Mouse (Mus musculus): Measurements from ENCODE around the gene Klhl28. TPM values are rescaled to one million over a fixed set of nuclear protein-coding genes. Genes with fewer than 3 reads are reported as not detected.

Klhl28 gene
- polyA plus RNA-seq, 1 experiment = 3.8 TPM

GRCm38 (mm10) chr12:64966652-64967435 lies 1.5 kb upstream of the Klhl28 start:
- WGBS = 2% methylated on average over 19 of the region's 19 CpGs

GRCm38 (mm10) chr12:64966101-64966631 lies 832 bp upstream of the Klhl28 start:
- Histone ChIP-seq H3K4me3 (replicated peaks; ENCODE audit: extremely low read depth, low read depth, low read length) (peak overlapping the region; percentile 80), H3K4me1 (ENCODE audit: control insufficient read depth, insufficient read depth, low read length) (peaks cover 5% of the 10 kb centered on the region)
- under 1% methylated on average over 44 of the region's 44 CpGs for WGBS
- DNase-seq = peak; percentile 61
- no peak for TF ChIP-seq CTCF (IDR thresholded peaks at IDR 0.05; ENCODE audit: insufficient read depth, low read length)
- no peak for TF ChIP-seq POLR2A (IDR thresholded peaks at IDR 0.05; ENCODE audit: borderline replicate concordance, extremely low read depth, low read depth, low read length)

More at GRCm38 (mm10) chr12:64966652-64967435, 1.5 kb upstream of the Klhl28 start:
- DNase-seq = peak; percentile 5
- Histone ChIP-seq H3K4me1 (ENCODE audit: control insufficient read depth, insufficient read depth, low read length) (peaks cover 5% of the 10 kb centered on the region), H3K4me3 (replicated peaks; ENCODE audit: extremely low read depth, low read depth, low read length) (peak overlapping the region; percentile 80)
- TF ChIP-seq CTCF (IDR thresholded peaks at IDR 0.05; ENCODE audit: insufficient read depth, low read length) (no peak), POLR2A (IDR thresholded peaks at IDR 0.05; ENCODE audit: borderline replicate concordance, extremely low read depth, low read depth, low read length) (no peak)

- WGBS = 5% methylated on average over 4 of the region's 4 CpGs
- no peak for DNase-seq
Measured at GRCm38 (mm10) chr12:64964560-64964959, 774 bp downstream of the Klhl28 start.

GRCm38 (mm10) chr12:64937493-64937892 lies 27.8 kb downstream of the Klhl28 start:
- no peak for DNase-seq
- 92% methylated on average over 2 of the region's 2 CpGs for WGBS
- TF ChIP-seq CTCF (IDR thresholded peaks at IDR 0.05; ENCODE audit: insufficient read depth, low read length) (no peak), POLR2A (IDR thresholded peaks at IDR 0.05; ENCODE audit: borderline replicate concordance, extremely low read depth, low read depth, low read length) (no peak)

More at GRCm38 (mm10) chr12:64964560-64964959, 774 bp downstream of the Klhl28 start:
- Histone ChIP-seq H3K4me3 (replicated peaks; ENCODE audit: extremely low read depth, low read depth, low read length) (peak overlapping the region; percentile 95), H3K4me1 (ENCODE audit: control insufficient read depth, insufficient read depth, low read length) (no peaks in the 10 kb centered on the region)
- TF ChIP-seq POLR2A (IDR thresholded peaks at IDR 0.05; ENCODE audit: borderline replicate concordance, extremely low read depth, low read depth, low read length) = no peak
- no peak for TF ChIP-seq CTCF (IDR thresholded peaks at IDR 0.05; ENCODE audit: insufficient read depth, low read length)

GRCm38 (mm10) chr12:64917578-64918471 lies 47.5 kb downstream of the Klhl28 start, which contains the start of gene Gm527:
Gm527 (plus strand) TSS chr12:64917906.
- WGBS = under 1% methylated on average over 61 of the region's 93 CpGs
- Histone ChIP-seq H3K4me1 (ENCODE audit: control insufficient read depth, insufficient read depth, low read length) (no peaks in the 10 kb centered on the region), H3K4me3 (replicated peaks; ENCODE audit: extremely low read depth, low read depth, low read length) (peak within 1 kb of the TSS; percentile 72)
- TF ChIP-seq CTCF (IDR thresholded peaks at IDR 0.05; ENCODE audit: insufficient read depth, low read length) = no peak
- TF ChIP-seq POLR2A (IDR thresholded peaks at IDR 0.05; ENCODE audit: borderline replicate concordance, extremely low read depth, low read depth, low read length) = peak; percentile 20; the same call in 1 of the 2 replicates
- peak; percentile 91 for DNase-seq

More at GRCm38 (mm10) chr12:64937493-64937892, 27.8 kb downstream of the Klhl28 start:
- H3K4me3 ChIP-seq (replicated peaks; ENCODE audit: extremely low read depth, low read depth, low read length) = no peak overlapping the region
- no peaks in the 10 kb centered on the region for H3K4me1 ChIP-seq (ENCODE audit: control insufficient read depth, insufficient read depth, low read length)

- Histone ChIP-seq H3K4me1 (ENCODE audit: control insufficient read depth, insufficient read depth, low read length) (no peaks in the 10 kb centered on the region), H3K4me3 (replicated peaks; ENCODE audit: extremely low read depth, low read depth, low read length) (no peak overlapping the region)
- DNase-seq = no peak
- TF ChIP-seq CTCF (IDR thresholded peaks at IDR 0.05; ENCODE audit: insufficient read depth, low read length) = no peak
- no peak for TF ChIP-seq POLR2A (IDR thresholded peaks at IDR 0.05; ENCODE audit: borderline replicate concordance, extremely low read depth, low read depth, low read length)
Measured at GRCm38 (mm10) chr12:64916735-64917134, 48.6 kb downstream of the Klhl28 start.

GRCm38 (mm10) chr12:64912996-64913395 lies 52.3 kb downstream of the Klhl28 start:
- WGBS = 58% methylated on average over 6 of the region's 6 CpGs
- DNase-seq = no peak
- TF ChIP-seq CTCF (IDR thresholded peaks at IDR 0.05; ENCODE audit: insufficient read depth, low read length) (no peak), POLR2A (IDR thresholded peaks at IDR 0.05; ENCODE audit: borderline replicate concordance, extremely low read depth, low read depth, low read length) (no peak)
- H3K4me1 ChIP-seq (ENCODE audit: control insufficient read depth, insufficient read depth, low read length) = no peaks in the 10 kb centered on the region
- no peak overlapping the region for H3K4me3 ChIP-seq (replicated peaks; ENCODE audit: extremely low read depth, low read depth, low read length)

GRCm38 (mm10) chr12:64903186-64903585 lies 62.1 kb downstream of the Klhl28 start:
- no peak for DNase-seq
- WGBS = 50% methylated on average over 8 of the region's 8 CpGs
- TF ChIP-seq CTCF (IDR thresholded peaks at IDR 0.05; ENCODE audit: insufficient read depth, low read length) = no peak
- TF ChIP-seq POLR2A (IDR thresholded peaks at IDR 0.05; ENCODE audit: borderline replicate concordance, extremely low read depth, low read depth, low read length) = no peak
- H3K4me3 ChIP-seq (replicated peaks; ENCODE audit: extremely low read depth, low read depth, low read length) = no peak overlapping the region
- no peaks in the 10 kb centered on the region for H3K4me1 ChIP-seq (ENCODE audit: control insufficient read depth, insufficient read depth, low read length)

- TF ChIP-seq CTCF (IDR thresholded peaks at IDR 0.05; ENCODE audit: insufficient read depth, low read length) (no peak), POLR2A (IDR thresholded peaks at IDR 0.05; ENCODE audit: borderline replicate concordance, extremely low read depth, low read depth, low read length) (no peak)
- WGBS = 17% methylated on average over 8 of the region's 8 CpGs
- Histone ChIP-seq H3K4me3 (replicated peaks; ENCODE audit: extremely low read depth, low read depth, low read length) (no peak overlapping the region), H3K4me1 (ENCODE audit: control insufficient read depth, insufficient read depth, low read length) (no peaks in the 10 kb centered on the region)
- DNase-seq = peak; percentile 9
Measured at GRCm38 (mm10) chr12:64902506-64902905, 62.8 kb downstream of the Klhl28 start.
